Mouse (Mus musculus) bone marrow, adult 2 months (tissue): ENCODE measurements at regions not wholly inside any gene's neighbourhood (a gene's known extent, or its start where the extent isn't known, plus 50 kb on each side); places are given as distances from the start of the nearest gene placed in this dataset.

Source experiments
- H3K27ac ChIP-seq: fragments of 200-500 bp; 2 replicates; pipeline ENCODE4 v1.5.1; 2012; ENCODE audit warnings: low read depth, mild to moderate bottlenecking, control low read depth, inconsistent platforms, low read length; ENCODE audit not compliant: control insufficient read depth, poor library complexity, insufficient read depth
- H3K4me1 ChIP-seq: fragments of 200-500 bp; 2 replicates; pipeline ENCODE4 v1.6.1; 2011; ENCODE audit warnings: low read length; ENCODE audit not compliant: control insufficient read depth, insufficient read depth
- H3K4me3 ChIP-seq: fragments of 200-500 bp; replicated peaks from 2 replicates; pipeline ENCODE3; 2011; ENCODE audit warnings: mild to moderate bottlenecking, low read depth, low read length, control low read depth; ENCODE audit not compliant: control insufficient read depth
- CTCF ChIP-seq: fragments of 200-500 bp; IDR thresholded peaks from 2 replicates; pipeline ENCODE4 v1.5.1; 2011; ENCODE audit warnings: low read length, control low read depth; ENCODE audit not compliant: control insufficient read depth, insufficient read depth
- POLR2A ChIP-seq: fragments of 200-500 bp; IDR thresholded peaks from 2 replicates; pipeline ENCODE4 v1.6.1; 2011; ENCODE audit warnings: low read depth, mild to moderate bottlenecking, control low read depth, low read length, borderline replicate concordance; ENCODE audit not compliant: control insufficient read depth
- WGBS: fragments of 180-500 bp; shearing (Covaris S2); methylation state at CpG from one replicate; pipeline ENCODE4 v1.1.7; 2018; 5-methylcytosine and 5-hydroxymethylcytosine counted together

- WGBS = 72% methylated on average over 4 of the region's 4 CpGs
- TF ChIP-seq POLR2A (no peak), CTCF (no peak)
- H3K4me1 ChIP-seq = no peaks in the 10 kb centered on the region
Observed at GRCm38 (mm10) chr11:112464386-112464785, 317.6 kb upstream of the Sox9 start.

GRCm38 (mm10) chr11:112470336-112470735, 311.7 kb upstream of the Sox9 start:
- no peaks in the 10 kb centered on the region for H3K4me1 ChIP-seq
- TF ChIP-seq CTCF = no peak
- TF ChIP-seq POLR2A = no peak
- H3K4me3 ChIP-seq = no peak overlapping the region
- no peak overlapping the region for H3K27ac ChIP-seq
- 67% methylated on average over 3 of the region's 3 CpGs for WGBS

More at GRCm38 (mm10) chr11:112464386-112464785, 317.6 kb upstream of the Sox9 start:
- Histone ChIP-seq H3K27ac (no peak overlapping the region), H3K4me3 (no peak overlapping the region)

- whole genome bisulfite sequencing = 80% methylated on average over 7 of the region's 7 CpGs
- Histone ChIP-seq H3K4me3 (no peak overlapping the region), H3K4me1 (no peaks in the 10 kb centered on the region), H3K27ac (no peak overlapping the region)
- TF ChIP-seq POLR2A = no peak
- no peak for TF ChIP-seq CTCF
Observed at GRCm38 (mm10) chr11:112473237-112473636, 308.8 kb upstream of the Sox9 start.

- Histone ChIP-seq H3K4me1 (no peaks in the 10 kb centered on the region), H3K4me3 (no peak overlapping the region), H3K27ac (no peak overlapping the region)
- TF ChIP-seq CTCF (no peak), POLR2A (no peak)
- WGBS = 78% methylated on average over 6 of the region's 6 CpGs
Observed at GRCm38 (mm10) chr11:112473681-112474080, 308.3 kb upstream of the Sox9 start.

GRCm38 (mm10) chr11:112480360-112480759, 301.7 kb upstream of the Sox9 start:
- WGBS = 83% methylated on average over 11 of the region's 11 CpGs

GRCm38 (mm10) chr11:112501781-112502180, 280.2 kb upstream of the Sox9 start:
- no peak overlapping the region for H3K4me3 ChIP-seq
- TF ChIP-seq CTCF (no peak), POLR2A (no peak)
- 17% methylated on average over 5 of the region's 5 CpGs for WGBS

More at GRCm38 (mm10) chr11:112480360-112480759, 301.7 kb upstream of the Sox9 start:
- no peak overlapping the region for H3K4me3 ChIP-seq
- H3K4me1 ChIP-seq = no peaks in the 10 kb centered on the region
- no peak for TF ChIP-seq CTCF
- no peak overlapping the region for H3K27ac ChIP-seq

GRCm38 (mm10) chr11:112519076-112519475, 262.9 kb upstream of the Sox9 start:
- no peak for TF ChIP-seq POLR2A
- no peak overlapping the region for H3K27ac ChIP-seq
- WGBS = 74% methylated on average over 8 of the region's 8 CpGs
- H3K4me3 ChIP-seq = no peak overlapping the region
- H3K4me1 ChIP-seq = no peaks in the 10 kb centered on the region

More at GRCm38 (mm10) chr11:112501781-112502180, 280.2 kb upstream of the Sox9 start:
- no peaks in the 10 kb centered on the region for H3K4me1 ChIP-seq
- H3K27ac ChIP-seq = no peak overlapping the region

GRCm38 (mm10) chr11:112524983-112525382, 257.0 kb upstream of the Sox9 start:
- Histone ChIP-seq H3K27ac (no peak overlapping the region), H3K4me1 (no peaks in the 10 kb centered on the region), H3K4me3 (no peak overlapping the region)
- TF ChIP-seq CTCF (no peak), POLR2A (no peak)
- WGBS = 69% methylated on average over 3 of the region's 3 CpGs

GRCm38 (mm10) chr11:112542573-112542972, 239.5 kb upstream of the Sox9 start:
- 56% methylated on average over 6 of the region's 6 CpGs for WGBS
- TF ChIP-seq CTCF = no peak
- no peak for TF ChIP-seq POLR2A

More at GRCm38 (mm10) chr11:112542573-112542972, 239.5 kb upstream of the Sox9 start:
- Histone ChIP-seq H3K27ac (no peak overlapping the region), H3K4me3 (no peak overlapping the region), H3K4me1 (no peaks in the 10 kb centered on the region)
